In genomic region chr13:52262949-52263550, GRCm38 (mm10) we compare ENCODE assay signal across 29 mouse cellular contexts.
DNase-seq lines count a peak whose midpoint lies in the region; ATAC-seq lines count a peak whose summit lies in the region.
"Had no signal": no experiment of that assay in that cellular context is flagged by ENCODE, and none has a peak within 500 bp of the region (broad histone marks: within the 10 kb centered on the region; RNA-seq: fewer than 3 reads in every experiment).

No protein-coding gene starts in this region.

- 85% methylated on average over 14 of the region's 14 CpGs for WGBS in forebrain, embryonic 14.5 days
- 84% methylated on average over 14 of the region's 14 CpGs for WGBS in forebrain, embryonic 12.5 days
- 86% methylated on average over 14 of the region's 14 CpGs for WGBS in heart, embryonic 10.5 days

- H3K9ac ChIP-seq in forebrain, embryonic 14.5 days (ENCODE audit: low read length): no peak overlapping the region
- H3K9ac ChIP-seq in forebrain, embryonic 12.5 days: no peak overlapping the region
- H3K9ac ChIP-seq: forebrain, embryonic 15.5 days; hindbrain, embryonic 15.5 days; liver, embryonic 14.5 days had no signal

- H3K27me3 ChIP-seq in forebrain, embryonic 14.5 days (replicated peaks; ENCODE audit: control insufficient read depth, insufficient read depth, low read length): no peaks in the 10 kb centered on the region
- no peaks in the 10 kb centered on the region for H3K27me3 ChIP-seq in forebrain, embryonic 12.5 days
- H3K27me3 ChIP-seq in heart, embryonic 10.5 days (ENCODE audit: insufficient read depth, poor library complexity, severe bottlenecking): no peaks in the 10 kb centered on the region
- H3K27me3 ChIP-seq: forebrain, embryonic 15.5 days; hindbrain, embryonic 15.5 days had no signal

- H3K27ac ChIP-seq in forebrain, embryonic 14.5 days (ENCODE audit: low read depth, low read length): no peak overlapping the region
- H3K27ac ChIP-seq in forebrain, embryonic 12.5 days: no peak overlapping the region
- no peak overlapping the region for H3K27ac ChIP-seq in heart, embryonic 10.5 days
- H3K27ac ChIP-seq: forebrain, embryonic 15.5 days; hindbrain, embryonic 10.5 days; hindbrain, embryonic 15.5 days; kidney, postnatal 0 days; liver, embryonic 14.5 days had no signal

- no peaks in the 10 kb centered on the region for H3K9me3 ChIP-seq in forebrain, embryonic 14.5 days (replicated peaks; ENCODE audit: control insufficient read depth, low read length)
- H3K9me3 ChIP-seq in forebrain, embryonic 12.5 days: no peaks in the 10 kb centered on the region
- H3K9me3 ChIP-seq in heart, embryonic 10.5 days: no peaks in the 10 kb centered on the region
- H3K9me3 ChIP-seq: forebrain, embryonic 15.5 days; hindbrain, embryonic 10.5 days; hindbrain, embryonic 15.5 days had no signal

- no peak overlapping the region for H3K4me2 ChIP-seq in forebrain, embryonic 14.5 days (ENCODE audit: low read length)
- no peak overlapping the region for H3K4me2 ChIP-seq in forebrain, embryonic 12.5 days
- H3K4me2 ChIP-seq: forebrain, embryonic 15.5 days; hindbrain, embryonic 15.5 days had no signal

- peak; percentile 20; the same call in 1 of the 2 replicates for ATAC-seq in forebrain, embryonic 14.5 days
- no peak for ATAC-seq in forebrain, embryonic 12.5 days (ENCODE audit: low FRiP score)
- ATAC-seq: forebrain, embryonic 15.5 days; inflammation-experienced regulatory T-cells, adult 6 months had no signal

- no peaks in the 10 kb centered on the region for H3K4me1 ChIP-seq in forebrain, embryonic 14.5 days (ENCODE audit: control insufficient read depth, insufficient read depth, low read length)
- H3K4me1 ChIP-seq in forebrain, embryonic 12.5 days: no peaks in the 10 kb centered on the region
- no peaks in the 10 kb centered on the region for H3K4me1 ChIP-seq in heart, embryonic 10.5 days
- H3K4me1 ChIP-seq: forebrain, embryonic 15.5 days; hindbrain, embryonic 10.5 days; hindbrain, embryonic 15.5 days had no signal

- intact Hi-C loops in left cerebral cortex, postnatal 36 days (cut with DNase I): no loop called here
- intact Hi-C loops in left cerebral cortex, postnatal 10 days (cut with DNase I): no loop called here

- H3K36me3 ChIP-seq in forebrain, embryonic 14.5 days (ENCODE audit: control insufficient read depth, insufficient read depth, low read length): no peaks in the 10 kb centered on the region
- no peaks in the 10 kb centered on the region for H3K36me3 ChIP-seq in forebrain, embryonic 12.5 days (replicated peaks)
- no peaks in the 10 kb centered on the region for H3K36me3 ChIP-seq in heart, embryonic 10.5 days
- H3K36me3 ChIP-seq: forebrain, embryonic 15.5 days; G1E; hindbrain, embryonic 10.5 days; hindbrain, embryonic 15.5 days had no signal

- H3K4me3 ChIP-seq in forebrain, embryonic 14.5 days (ENCODE audit: low read depth, low read length): no peak overlapping the region
- no peak overlapping the region for H3K4me3 ChIP-seq in forebrain, embryonic 12.5 days (replicated peaks)
- H3K4me3 ChIP-seq in heart, embryonic 10.5 days: no peak overlapping the region
- H3K4me3 ChIP-seq: forebrain, embryonic 15.5 days; hindbrain, embryonic 10.5 days; hindbrain, embryonic 15.5 days had no signal

- peak; percentile 53 for DNase-seq in forebrain, embryonic 14.5 days (ENCODE audit: low spot score)
- peak; percentile 36 to 53 for DNase-seq in left cerebral cortex, postnatal 36 days (ENCODE audit: low spot score in 2 of 2)
- no peak for DNase-seq in left cerebral cortex, postnatal 10 days (ENCODE audit: extremely low spot score in 1 of 2, low spot score in 2 of 2)
- DNase-seq in right cerebral cortex, adult 2 months (ENCODE audit: low spot score in 2 of 2): peak; percentile 37 to 52
- no peak for DNase-seq in right cerebral cortex, postnatal 25 days
- no peak for DNase-seq in kidney, adult 11 months
- no peak for DNase-seq in heart, embryonic 10.5 days (ENCODE audit: low spot score)
- DNase-seq: adrenal gland, adult 8-10 months; cerebellum, adult 11 months; cerebellum, adult 9-10 months; cerebellum, postnatal 36 days; heart, postnatal 14 days; kidney, adult 18-20 months; kidney, postnatal 4 days; layer of hippocampus, adult 9-11 months; liver; lung, adult 2 months; lung, postnatal 10 days; spleen, adult 18-20 months; thymus, adult 2 months; thymus, postnatal 36 days had no signal

Comparison
In these comparisons a context has a peak if more than half of its experiments do, and no peak if none do; other contexts are left out.
1. DNase-seq: peak in forebrain, embryonic 14.5 days (single experiment), left cerebral cortex, postnatal 36 days (2 of 2) and right cerebral cortex, adult 2 months (2 of 2); none in left cerebral cortex, postnatal 10 days (0 of 2), right cerebral cortex, postnatal 25 days (single experiment), kidney, adult 11 months (single experiment) and heart, embryonic 10.5 days (single experiment).